Mouse (Mus musculus) spleen, embryonic (tissue): ENCODE measurements around the gene Lyg2.

ENCODE experiments used
- CTCF ChIA-PET: fragments of 350-600 bp; sonication (Branson Sonifier 250); formaldehyde crosslinking; loops from one replicate; lab custom pipeline; 2022; lab: Charles Lee

Lyg2 gene

DNA sequence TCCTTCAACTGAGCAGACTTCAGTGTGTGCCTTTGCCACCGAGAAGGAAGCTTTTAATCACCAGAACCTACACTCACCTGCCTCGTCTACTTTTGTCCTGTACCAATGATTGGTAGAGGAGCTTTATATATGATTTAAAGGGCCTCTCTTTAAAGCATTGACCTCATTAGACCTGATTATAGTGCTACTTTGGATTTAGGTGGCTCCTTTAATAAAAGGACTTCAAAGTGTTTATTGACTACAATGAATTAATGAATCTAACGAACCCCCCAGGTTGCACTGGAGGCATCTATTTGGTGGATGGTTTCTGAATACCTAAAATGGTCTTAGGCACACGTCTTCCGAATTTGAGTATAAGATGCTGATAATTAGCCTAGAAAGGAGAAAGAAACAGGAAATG lies at the start of gene Lyg2:
Lyg2 (minus strand) TSS at position 101 of the 400 bp plus-strand sequence.
- CTCF ChIA-PET = no interaction called here

DNA sequence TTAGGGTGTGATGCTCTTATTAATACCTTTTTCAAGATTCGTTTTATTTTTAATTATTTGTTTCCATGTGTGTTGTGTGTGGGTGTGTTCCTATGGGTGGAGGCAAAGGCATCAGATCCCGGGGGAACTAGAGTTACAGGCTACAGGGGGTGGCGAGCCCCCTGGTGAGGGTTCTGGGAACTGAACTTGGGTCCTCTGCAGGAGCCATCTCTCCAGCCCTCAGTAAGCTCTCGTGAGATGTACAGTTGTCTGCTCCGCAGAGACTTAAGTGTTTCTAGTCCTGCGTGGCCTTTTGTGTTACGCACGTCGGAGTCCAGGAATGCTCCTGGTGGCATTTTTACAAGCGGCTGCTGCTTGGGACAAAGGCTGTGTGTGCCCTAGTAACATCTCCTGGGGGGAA lies 49.3 kb upstream of the Lyg2 start:
- CTCF ChIA-PET = no interaction called here

DNA sequence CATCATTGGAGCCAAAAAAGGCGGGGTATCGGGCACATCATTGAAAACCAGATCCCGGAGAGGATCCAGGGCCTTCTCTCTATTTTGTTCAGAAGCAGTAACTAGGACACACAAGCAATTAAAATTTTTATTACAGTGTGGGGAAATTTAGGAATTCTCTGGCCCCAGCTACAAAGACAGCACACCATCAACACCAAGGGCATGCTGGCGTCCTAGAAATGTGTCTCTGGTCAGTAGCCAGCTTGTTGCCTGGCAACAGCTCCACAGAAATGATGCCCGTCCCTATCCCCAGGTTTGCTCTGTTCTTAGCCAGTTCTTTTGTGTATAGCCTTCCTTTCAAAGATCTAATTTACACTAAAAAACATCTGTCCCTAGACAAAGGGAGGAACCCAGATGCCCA lies 43.2 kb upstream of the Lyg2 start:
- CTCF ChIA-PET = no interaction called here

DNA sequence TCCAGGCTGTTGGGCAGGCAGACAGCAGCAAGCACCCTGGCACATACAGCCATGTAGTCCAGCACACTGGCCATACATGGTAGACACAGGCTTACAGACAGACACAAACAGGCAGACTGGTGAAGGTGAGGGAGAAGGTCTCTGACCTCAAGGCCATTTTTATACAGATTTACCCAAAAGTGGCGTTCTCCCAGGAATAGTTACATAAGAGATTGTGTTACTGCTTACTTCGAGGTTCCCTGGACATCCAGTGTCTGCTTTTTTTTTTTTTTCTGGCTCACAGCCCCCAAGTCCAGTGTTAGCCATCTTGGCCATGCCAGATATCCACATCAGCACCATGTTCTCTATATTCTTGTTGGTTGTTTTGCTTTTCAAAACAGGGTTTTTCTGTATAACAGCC lies 42.2 kb upstream of the Lyg2 start:
- CTCF ChIA-PET = no interaction called here

DNA sequence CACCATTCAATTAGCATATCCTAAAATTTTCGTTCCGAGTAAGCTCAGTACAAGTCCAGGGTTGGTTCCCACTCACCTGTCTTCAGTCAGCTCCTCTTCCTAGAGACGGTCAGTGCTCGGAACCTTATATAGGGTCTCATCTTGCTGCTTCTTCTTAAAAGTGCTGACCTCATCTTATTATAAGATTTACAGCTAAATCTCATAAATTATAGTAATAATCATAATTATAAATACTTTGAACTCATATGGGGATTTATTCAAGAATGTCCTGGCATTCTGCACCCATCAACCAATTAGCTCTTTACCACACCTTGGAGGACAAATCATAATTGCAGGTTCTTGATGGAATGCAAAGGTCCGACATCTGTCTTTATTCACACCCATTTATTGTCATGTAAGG lies 41.4 kb upstream of the Lyg2 start, which contains the start of gene Lyg1:
Lyg1 (minus strand) TSS at position 101 of the 400 bp plus-strand sequence.
- CTCF ChIA-PET = no interaction called here

DNA sequence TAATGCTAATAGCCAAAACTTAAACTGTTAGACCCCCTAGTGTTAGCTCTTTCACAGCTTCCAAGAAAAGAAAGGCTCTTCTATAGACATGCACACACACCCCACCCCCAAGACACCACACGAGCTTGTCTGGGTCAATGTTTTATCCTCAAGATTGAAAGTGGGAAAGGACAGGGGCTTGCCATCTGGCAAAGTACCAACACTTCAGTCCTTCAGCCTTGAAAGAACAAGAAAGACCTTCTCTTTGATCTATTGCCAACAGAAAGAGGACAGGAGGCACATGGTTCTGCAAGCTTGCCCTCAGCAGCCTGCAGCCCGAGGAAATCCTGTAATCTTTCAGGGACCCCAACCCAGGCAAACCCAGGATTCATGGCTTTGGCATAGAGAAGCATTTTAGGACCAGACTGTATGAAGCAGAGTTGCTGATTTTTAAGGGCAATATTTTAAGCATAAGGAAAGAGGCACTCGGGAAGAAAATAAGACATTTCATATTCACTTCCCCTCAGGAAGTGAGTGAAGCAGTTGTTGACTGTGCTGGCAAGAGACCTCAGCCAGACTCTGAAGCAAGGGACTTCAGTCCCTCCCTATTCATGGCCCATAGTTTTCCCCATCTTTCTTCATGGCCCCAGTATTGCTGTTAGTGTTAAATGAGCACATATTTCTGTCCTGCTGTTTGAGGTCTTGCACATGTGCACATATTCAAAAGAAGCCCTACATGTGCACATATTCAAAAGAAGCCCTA lies 40.6 kb upstream of the Lyg2 start:
- CTCF ChIA-PET = no interaction called here

DNA sequence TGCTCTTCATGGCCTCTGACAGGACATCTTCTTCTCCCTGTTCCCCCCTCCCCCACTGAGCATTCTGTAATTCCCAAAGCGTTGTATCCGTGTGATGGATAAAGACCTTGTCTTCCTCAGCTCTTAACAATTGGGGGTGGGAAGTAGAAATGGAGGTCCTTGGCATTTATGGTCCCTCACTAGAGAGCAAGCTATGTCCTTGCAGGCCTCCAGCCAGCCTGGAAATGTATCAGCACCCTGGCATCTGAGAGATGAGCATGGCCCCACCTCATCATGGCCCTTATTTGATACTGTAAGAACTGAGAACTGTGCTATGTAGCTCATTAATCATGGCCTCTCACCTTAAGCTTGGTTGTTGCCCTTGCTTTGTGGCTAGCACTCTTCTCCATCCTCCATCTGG lies 39.0 kb upstream of the Lyg2 start:
- CTCF ChIA-PET = no interaction called here

DNA sequence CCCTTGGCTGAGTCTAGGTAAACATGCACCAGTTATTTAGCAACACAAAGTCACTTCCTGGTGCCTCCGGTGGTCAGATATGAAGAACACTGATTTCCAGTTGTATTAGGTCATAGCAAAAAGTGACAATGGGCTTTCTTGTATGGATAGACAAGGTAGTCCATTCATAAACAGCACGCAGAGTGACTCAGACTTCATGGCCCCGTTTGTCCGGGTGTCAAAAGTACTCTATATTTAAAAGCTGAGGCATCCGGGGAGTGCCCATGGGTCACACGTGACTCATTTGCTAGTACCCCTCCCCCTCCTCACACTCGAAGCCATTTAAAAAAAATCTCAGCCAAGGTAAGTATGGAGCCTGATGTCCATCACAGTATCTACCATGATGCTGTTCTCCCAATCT lies 38.5 kb upstream of the Lyg2 start:
- CTCF ChIA-PET = no interaction called here

DNA sequence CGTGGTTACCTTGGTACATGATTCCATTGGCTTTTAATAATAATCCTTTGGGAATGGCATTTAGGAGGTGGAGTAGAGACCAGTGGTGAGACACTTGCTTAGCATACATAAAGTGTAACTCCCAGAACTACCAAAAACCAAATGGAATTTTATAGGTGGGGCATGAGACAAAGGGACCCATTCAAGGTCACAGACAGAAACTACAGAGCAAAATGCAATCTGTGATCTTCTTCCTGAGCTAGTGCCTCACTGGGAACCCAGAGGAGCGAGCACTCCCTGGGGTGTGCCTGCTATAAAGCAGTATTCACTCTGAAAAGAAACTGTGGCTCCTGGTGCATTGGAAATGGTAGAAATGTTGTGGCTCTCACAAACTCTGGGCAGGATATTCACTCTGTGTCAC lies 32.6 kb upstream of the Lyg2 start:
- CTCF ChIA-PET = no interaction called here

DNA sequence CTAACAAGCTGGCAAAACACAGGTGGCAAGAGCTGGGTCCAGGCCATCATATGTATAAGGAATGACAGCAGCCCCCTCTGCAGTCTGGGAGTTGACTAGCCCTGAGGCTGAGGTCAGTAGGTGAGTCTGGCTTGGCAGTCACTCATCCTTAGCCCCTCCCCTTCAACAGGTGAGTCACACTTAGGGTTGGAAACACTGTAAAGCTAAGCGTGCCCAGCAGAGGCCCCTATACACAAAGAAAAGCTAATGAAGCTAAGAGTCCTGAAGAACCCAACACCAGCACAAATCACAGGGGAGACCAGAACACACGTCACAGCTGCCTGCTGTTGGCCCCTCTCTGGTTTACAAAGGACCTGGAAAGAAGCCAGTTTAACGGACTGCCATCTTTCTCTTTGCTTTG lies 15.5 kb upstream of the Lyg2 start:
- CTCF ChIA-PET = no interaction called here

DNA sequence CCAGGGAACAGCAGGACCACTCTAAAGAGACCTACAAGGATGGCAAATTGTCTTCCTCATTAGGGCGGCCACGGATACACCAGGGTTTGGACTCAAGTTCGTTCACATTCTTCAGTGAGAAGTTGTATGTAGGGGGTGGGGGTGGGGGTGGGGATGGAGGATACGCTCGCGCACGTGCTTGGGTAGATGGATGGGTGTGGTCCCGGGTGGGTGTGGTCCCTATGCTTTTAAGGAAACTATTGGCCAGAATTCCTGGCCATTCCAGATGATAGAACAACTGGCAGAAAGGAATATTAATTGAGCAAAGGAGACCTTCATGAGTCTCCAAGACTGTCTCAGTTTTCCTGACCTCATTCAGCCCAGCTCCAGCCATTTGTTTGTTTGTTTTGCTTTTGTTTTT lies 9.7 kb upstream of the Lyg2 start:
- CTCF ChIA-PET = no interaction called here

DNA sequence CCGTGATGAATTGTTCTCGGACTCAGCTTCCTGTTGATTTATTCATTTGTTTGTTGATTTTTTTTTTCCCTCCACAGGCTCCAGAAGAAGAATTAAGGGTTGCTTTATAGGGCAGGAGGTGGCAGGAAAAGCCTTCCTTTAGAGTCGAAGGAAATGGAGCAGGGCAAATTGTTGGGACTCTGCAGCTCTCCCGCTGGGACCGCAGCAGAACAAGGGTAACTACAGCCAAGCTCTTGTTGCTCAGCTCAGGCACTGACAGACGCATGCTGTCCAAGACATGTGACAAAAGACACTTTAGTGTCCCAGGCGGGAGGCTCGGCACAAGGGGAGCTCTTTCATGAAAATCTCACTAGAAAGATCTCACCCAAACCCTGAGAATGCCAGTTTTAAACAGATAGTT lies 6.2 kb upstream of the Lyg2 start:
- CTCF ChIA-PET = no interaction called here

DNA sequence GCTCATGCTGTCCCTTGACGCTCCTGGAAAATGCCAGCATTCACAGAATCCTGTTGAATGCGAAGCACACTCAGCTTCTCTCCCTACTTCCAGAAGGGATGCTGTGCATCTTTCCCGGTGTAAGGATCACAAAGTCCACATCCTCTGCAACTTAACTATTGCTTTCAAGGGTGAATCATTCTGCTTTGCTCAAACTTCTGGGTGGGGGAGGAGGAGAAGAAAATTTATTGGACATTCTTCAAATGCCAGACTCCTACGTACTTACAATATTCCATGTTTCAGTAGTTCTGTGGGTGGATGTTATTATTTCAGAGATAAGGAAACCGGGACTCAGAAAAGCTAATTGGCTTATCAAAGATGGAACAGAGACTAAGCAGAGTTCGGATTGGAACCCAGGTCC lies 1.8 kb upstream of the Lyg2 start:
- CTCF ChIA-PET = no interaction called here

DNA sequence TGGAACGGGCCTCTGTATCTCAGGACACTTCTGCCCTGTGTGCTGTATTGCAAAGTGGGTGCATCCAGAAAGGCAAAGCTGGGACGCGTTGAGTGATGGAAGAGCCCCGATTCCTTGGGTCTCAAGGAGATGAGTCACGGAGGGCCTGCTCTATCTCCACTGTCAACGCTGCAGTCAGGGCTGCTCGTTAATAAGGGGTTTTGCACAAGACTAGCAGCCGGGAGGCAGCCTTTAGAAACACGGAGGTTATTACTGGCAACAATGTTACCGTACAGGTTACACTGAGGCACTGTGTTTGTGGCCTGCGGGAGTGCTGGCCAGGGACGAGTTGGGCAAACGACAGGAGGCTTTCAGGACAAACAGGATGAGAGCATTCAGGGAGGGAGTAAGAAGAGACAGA lies 1.4 kb upstream of the Lyg2 start:
- CTCF ChIA-PET = interaction anchor here (0.6 kb wide), 1 partner anchor 82 kb away, joined by 4 read pairs; no protein-coding TSS in a partner anchor

DNA sequence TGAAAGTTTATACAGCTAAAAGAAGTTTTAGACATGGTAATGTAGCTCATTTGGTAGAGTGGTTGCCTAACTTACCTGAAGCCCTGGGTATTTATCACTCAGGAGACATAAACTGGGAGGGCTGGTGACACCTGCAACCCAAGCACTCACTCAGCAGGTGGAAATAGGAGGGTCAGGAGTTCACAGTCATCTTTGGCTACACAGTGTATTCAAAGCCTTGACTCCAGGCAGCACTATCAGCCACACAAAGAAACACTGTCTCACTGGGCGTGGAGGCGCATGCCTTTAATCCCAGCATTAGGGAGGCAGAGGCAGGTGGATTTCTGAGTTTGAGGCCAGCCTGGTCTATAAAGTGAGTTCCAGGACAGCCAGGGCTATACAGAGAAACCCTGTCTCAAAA lies 3.5 kb downstream of the Lyg2 start:
- CTCF ChIA-PET = interaction anchor here (0.6 kb wide), 1 partner anchor 482 kb away, joined by 3 read pairs; no protein-coding TSS in a partner anchor

DNA sequence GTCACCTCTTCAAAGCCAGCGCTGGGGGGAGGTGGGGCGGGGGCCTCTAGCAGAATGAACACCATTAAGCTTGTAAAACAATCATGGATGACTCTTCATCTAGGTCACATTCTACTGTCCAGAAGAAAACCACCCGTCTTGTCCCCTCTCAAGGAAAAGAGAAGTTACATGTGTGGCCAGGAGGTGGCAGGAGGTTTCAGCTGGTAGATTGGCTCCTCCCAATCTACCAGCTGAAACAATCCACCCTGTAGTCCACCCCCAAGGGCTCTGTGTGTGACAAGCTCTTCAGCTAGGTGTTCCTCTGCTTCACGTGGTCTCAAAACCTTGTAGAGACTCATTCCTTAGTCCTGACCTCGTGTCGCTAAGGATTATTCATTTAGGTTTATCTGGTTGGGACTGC lies 13.1 kb downstream of the Lyg2 start:
- CTCF ChIA-PET = interaction anchor here (0.6 kb wide), 1 partner anchor 230 kb away, joined by 3 read pairs; no protein-coding TSS in a partner anchor

DNA sequence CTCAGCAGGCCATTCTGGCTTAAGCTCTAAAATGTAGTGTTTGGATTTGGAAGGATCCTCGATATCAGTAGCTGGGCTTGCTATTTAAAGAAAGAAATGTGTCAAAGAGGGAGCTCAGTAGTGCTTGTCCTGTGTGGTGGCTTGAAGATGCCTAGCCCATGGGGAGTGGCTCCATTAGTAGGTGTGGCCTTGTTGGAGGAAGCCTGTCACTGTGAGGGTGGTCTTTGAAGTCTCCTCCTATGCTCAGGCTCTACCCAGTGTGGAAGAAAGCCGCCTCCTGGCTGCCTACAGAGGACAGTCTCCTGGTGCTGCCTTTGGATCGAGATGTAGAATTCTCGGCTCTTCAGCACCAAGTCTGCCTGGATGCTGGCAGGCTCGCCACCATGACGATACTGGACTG lies 16.0 kb downstream of the Lyg2 start:
- CTCF ChIA-PET = no interaction called here

DNA sequence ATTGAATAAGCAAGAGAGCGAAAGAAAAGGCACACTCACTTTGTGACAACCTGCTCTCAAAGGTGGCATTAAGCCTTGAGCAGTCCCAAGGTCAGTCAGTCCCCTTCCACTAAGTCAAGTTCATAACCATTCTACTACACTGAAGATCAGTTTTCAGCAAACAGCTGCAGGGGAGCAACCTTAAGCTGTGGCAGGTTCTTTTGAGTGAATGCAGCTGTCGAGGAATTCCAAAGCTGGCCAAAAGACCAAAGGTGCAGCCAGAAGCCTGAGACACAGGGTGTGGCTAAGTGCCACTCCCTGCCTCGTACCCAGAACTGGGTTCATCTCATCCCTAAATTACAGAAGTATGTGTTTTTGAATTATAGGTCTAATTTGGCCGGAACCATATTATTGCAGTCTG lies 16.5 kb downstream of the Lyg2 start:
- CTCF ChIA-PET = interaction anchor here (0.6 kb wide), 1 partner anchor 86 kb away, joined by 3 read pairs; no protein-coding TSS in a partner anchor

DNA sequence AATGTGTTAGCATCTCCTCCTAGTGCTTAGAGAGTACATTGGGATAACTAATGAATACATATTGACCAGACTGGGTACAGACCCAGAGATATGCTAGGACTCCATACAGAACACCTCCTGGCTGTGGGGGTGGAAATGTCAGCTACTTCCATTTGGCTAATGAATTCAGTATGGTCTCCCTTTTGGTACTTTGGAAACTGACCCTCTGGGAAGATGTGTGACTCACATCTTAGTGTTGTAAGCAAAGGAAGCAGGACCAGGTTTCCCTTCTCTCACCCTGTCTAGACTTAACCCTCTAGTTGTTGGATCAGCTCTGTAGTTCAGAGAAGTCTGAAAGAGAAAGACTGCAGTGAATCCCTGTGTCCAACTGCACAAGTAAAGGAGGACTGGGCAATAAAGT lies 21.7 kb downstream of the Lyg2 start:
- CTCF ChIA-PET = no interaction called here

DNA sequence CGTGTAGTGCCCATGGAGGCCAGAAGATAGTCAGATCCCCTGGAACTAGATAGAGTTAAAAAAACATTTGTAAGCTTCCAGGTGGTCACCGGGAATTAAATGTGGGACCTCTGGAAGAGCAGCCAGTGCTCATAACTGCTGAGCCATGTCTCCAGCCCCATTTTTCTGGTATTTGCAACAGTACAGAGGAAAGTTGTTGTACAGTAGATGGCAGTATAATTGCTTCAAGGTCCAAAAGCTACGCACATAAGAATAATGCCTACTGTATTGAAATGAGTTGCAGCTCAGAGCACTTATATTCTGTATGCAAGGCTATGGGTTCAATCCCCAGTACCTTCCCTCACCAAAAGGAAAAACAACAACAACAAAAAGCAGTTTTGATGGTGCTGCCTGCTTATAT lies 24.9 kb downstream of the Lyg2 start:
- CTCF ChIA-PET = interaction anchor here (0.8 kb wide), 1 partner anchor 10 kb away, joined by 3 read pairs; no protein-coding TSS in a partner anchor

DNA sequence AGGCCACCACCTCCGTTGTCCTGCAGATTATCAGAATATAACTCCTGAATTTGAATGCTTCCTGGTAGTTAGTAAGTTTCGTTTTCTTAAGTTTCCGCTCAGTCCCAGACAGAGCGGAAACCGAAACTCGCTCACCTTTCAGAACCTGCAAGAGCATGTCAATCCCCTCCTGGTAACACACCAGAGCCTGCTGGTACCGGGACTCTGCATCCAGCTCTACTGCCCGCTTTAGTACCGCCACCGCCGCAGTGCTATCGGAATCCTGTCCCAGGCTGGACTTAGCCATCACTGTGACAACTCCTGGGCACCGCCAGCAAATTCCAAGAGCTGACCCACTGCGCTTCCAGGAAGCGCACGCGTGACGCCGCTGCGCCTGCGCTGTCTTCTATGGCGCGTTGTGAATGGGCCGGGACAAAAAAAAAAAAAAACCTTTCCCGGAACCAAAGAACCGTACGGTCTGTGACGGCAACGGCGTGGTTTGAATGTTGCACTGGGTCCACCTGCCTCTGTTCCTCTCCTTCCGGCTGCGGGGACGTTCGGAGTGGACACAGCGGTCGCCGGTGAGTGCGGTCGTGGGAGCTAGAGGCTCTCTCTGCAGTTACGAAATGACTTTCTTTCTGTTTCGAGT lies 26.2 kb downstream of the Lyg2 start, which contains the start of the genes Mitd1 and Mrpl30:
Mitd1 (minus strand) TSS at position 387 of the 628 bp plus-strand sequence.
Mrpl30 (plus strand) TSS at position 453 of the 628 bp plus-strand sequence.
- CTCF ChIA-PET = no interaction called here

DNA sequence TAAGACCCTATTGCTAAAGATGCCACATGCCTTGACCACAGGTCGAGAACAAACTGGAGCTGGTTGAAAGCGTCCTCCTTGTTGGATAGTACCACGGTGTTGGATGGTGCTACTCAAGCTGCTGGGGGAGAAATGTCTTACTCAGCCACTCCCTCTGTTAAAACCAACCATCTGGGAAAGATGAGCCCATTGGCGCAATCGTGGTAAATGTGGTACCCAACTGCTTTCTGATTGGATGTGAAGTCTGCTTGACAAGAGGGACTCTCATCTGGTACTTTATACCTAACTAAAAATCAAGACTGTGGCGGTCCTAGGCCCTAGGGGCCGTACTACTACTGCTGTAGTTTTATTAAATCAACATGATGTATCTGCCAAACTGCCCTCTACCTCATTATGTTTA lies 27.1 kb downstream of the Lyg2 start:
- CTCF ChIA-PET = no interaction called here

DNA sequence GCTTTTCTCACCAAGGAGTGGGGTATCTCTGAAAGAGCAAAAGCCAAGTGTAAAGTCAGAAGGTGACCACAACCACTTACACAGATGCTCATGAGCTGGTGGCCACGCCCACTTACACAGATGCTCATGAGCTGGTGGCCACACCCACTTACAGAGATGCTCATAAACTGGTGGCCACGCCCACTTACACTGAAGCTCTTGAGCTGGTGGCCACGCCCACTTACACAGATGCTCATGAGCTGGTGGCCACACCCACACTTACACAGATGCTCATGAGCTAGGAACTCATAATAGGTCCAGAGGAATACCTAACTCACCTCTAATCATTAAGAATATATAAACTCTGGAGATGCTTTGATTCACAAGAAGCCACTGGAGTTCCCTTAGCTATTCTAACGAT lies 31.8 kb downstream of the Lyg2 start:
- CTCF ChIA-PET = interaction anchor here (0.6 kb wide), 1 partner anchor 300 kb away, joined by 3 read pairs; no protein-coding TSS in a partner anchor
